Comparison of ENCODE assay signal across 21 mouse cellular contexts in the genomic region with DNA sequence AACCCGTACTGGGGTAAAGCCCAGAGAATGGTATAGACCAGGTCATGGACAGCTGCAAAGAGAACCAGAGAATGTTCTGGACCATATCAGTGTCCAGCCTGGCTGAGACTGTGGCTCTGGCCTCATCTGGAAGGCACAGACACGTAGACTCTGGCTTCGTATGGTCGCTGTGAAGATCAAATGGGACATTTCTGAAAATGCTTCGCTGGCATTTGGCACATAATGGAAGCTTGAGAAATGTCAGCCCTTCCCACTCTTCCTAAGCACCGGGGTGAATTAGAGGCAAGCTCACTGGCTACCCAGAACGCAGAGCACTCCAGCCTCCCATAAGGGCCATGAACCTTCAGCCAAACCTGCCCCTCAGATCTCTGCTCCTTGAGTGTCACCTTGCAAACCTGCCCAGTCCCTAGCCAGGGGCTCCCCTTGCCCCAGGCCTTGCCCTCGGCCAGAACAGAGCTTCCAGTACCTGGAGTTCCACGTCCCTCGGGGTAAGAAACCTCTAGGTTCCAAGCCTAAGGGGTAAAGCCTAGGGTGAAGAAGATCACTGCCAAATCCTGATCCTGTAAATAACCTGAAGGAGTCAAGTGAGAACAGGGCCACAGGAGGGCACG. TPM values are rescaled to one million over a fixed set of nuclear protein-coding genes. Genes with fewer than 3 reads are reported as not detected.
"Had no signal": no experiment of that assay in that cellular context is flagged by ENCODE, and none has a peak within 500 bp of the region (broad histone marks: within the 10 kb centered on the region; RNA-seq: fewer than 3 reads in every experiment).

No protein-coding gene starts in this region.

- H3K4me3 ChIP-seq: kidney, embryonic 15.5 days; left cerebral cortex, adult 2 months had no signal

- H3K27me3 ChIP-seq: kidney, embryonic 15.5 days had no signal

- H3K9me3 ChIP-seq: kidney, embryonic 15.5 days had no signal

- DNase-seq: kidney, adult 11 months; kidney, adult 8-10 months; kidney, postnatal 10 days; kidney, postnatal 36 days; layer of hippocampus, postnatal 36 days; lung, adult 18-20 months; lung, postnatal 14 days; midbrain, embryonic 14.5 days; right cerebral cortex, adult 18-20 months; right cerebral cortex, postnatal 14 days; thymus, adult 18-20 months; thymus, postnatal 36 days had no signal

- H3K9ac ChIP-seq: kidney, embryonic 15.5 days had no signal

- H3K4me2 ChIP-seq: kidney, embryonic 15.5 days; midbrain, embryonic 11.5 days had no signal

- H3K27ac ChIP-seq: kidney, embryonic 15.5 days; left cerebral cortex, adult 2 months had no signal

RNA-seq across cellular contexts. Expression of a gene that starts 1.9 kb away (rescaled TPM):
- total RNA-seq: megakaryocyte progenitor cell, adult 5-6 weeks; megakaryocyte-erythroid progenitor cell, adult 5-6 weeks; midbrain, postnatal 0 days had no signal
- polyA plus RNA-seq: limb, embryonic 11.5 days; midbrain, embryonic 11.5 days; midbrain, embryonic 14.5 days; neural tube, embryonic 11.5 days; neural tube, embryonic 14.5 days had no signal

RNA-seq across cellular contexts. Expression of a gene that starts 43.9 kb away (rescaled TPM):
- total RNA-seq: megakaryocyte progenitor cell, adult 5-6 weeks had no signal
